Mouse (Mus musculus) kidney, adult 18-20 months (tissue): ENCODE data around the gene Fcrlb.
"Not testable (repeated sequence)": the region's sequence is repeated elsewhere in the genome, so short reads cannot be mapped to it uniquely, and the experiment has no call there.

Experiments
- DNase-seq: peaks from one replicate; pipeline ENCODE4 v3.0.0; 2021

Gene Fcrlb

GRCm38 (mm10) chr1:170912891-170913615 lies at the start of gene Fcrlb:
Gene Fcrlb, minus strand, starts transcription at chr1:170912941.
- DNase-seq, result no peak

DNA sequence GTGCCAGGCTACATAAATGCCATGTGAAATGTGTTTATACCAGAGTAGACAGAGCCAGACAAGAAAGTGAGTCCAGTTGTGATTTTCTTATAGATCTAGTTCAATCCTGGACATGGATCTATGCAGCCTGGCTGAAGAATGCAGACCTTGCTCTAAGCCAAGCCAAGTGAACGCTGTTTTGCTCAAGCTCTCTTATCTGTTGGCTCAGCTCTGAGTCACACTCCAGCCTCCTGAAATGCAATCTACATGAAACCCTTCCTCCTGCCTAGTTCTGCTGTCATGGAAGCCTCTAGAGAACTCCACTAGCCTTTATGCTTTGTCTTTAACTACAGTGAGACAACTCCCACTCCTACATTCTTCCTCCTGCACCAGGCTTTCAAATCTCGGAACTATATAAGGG lies 49.6 kb upstream of the Fcrlb start:
- DNase-seq, result no peak

GRCm38 (mm10) chr1:170961101-170961500 lies 48.4 kb upstream of the Fcrlb start:
- no peak for DNase-seq

GRCm38 (mm10) chr1:170959791-170960190 lies 47.0 kb upstream of the Fcrlb start:
- DNase-seq, result no peak

DNA sequence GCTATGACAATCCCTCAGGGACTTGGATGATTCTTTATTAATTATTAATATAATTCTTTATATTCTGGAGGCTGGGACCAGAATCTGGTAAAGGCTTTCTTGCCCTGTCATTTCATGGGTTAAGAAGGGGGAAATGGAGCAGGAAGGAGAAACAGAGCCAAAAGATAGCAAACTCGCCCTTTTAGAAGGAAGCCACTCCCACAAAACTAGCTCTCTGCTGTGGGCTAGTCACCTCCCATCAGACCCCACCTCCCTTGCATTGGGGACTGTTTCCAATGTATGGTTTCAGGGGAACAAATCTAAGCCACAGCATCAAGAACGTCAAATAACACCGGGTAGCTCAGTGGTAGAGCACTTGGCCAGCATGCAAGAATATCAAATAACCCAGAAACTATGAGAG lies 45.5 kb upstream of the Fcrlb start:
- DNase-seq, result no peak

DNA sequence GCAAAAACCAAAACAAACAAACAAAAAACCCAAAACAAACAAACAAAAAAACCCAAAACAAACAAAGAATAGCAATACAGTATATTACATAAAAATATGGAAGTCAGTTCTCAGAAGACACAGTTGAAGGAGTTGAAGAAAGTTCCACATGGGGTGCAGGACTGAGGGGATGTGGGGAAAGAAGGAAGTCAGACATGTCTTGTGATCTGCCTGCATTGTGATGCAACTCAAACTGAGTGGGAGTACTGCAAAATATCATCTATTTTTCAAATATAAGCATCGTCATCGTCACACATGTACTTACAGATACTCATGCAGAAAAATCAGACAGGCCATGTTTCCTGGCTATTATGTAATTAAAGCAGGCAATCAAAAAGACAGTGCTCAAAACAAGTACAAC lies 40.5 kb upstream of the Fcrlb start:
- DNase-seq, result no peak

DNA sequence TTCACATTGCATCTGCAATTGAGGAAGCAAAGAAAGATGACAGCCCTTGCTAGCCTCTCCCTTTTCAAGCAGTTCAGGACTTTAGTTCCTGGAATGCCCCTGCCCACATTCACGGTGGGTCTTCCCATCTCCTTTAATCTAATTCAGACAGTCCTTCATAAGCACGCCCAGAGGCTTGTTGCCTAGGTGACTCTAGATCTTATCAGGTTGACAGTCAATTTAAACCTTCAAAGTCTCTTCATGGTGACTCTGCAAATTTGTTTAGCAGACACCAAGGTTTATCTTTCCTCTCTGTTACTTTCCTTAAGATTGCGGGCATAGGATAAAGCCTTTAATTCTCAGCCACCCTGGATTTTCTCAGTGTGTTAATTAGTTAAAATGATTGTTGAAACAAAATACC lies 38.0 kb upstream of the Fcrlb start:
- DNase-seq, result no peak

DNA sequence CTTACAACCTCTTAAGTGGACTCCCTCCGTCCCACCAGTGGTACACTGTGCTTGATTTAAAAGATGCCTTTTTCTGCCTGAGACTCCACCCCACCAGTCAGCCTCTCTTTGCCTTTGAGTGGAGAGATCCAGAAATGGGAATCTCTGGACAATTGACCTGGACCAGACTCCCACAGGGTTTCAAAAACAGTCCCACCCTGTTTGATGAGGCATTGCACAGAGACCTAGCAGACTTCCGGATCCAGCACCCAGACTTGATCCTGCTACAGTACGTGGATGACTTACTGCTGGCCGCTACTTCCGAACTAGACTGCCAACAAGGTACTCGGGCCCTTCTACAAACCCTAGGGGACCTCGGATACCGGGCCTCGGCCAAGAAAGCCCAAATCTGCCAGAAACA lies 32.2 kb upstream of the Fcrlb start:
- DNase-seq, result not testable (repeated sequence)

- not testable (repeated sequence) for DNase-seq
Observed at GRCm38 (mm10) chr1:170944151-170944550, 31.4 kb upstream of the Fcrlb start.

DNA sequence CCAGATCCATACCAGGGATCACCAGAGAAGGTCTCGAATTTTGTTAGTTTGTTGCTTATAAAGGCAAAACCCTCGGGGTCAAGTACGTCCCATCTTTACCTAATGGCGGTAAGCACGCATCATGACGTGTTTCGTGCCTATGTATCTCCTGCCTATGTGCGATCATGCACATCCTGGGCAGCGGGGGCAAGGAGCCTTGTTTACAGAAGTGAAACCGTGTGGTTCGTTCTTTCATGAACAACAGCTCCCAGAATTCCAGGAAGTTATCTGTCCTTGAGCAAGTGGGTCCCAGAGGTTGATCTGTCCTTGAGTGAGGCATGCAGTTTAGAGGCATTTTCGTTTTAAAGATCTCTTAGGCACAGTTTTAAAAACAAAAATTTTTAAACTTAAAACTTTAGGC lies 26.5 kb upstream of the Fcrlb start:
- no peak for DNase-seq

DNA sequence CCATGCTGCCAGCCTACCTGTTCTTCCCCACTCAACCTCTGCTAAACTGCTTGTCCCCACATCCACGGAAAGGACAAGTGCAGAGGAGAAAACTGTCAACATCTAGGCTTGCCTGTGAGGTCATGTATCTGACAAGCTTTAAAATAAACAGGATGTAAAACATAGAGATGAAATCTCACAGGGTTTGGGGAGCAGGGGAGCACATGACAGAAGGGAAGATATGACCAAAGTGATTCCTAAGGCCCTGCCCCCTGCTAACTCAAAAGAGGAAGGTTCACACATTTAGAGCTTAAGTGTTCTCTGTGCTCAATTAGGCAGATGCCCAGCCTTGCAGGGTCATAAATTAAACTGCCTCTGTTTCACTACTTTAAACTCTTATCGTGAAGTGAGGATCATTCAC lies 21.6 kb upstream of the Fcrlb start:
- no peak for DNase-seq

GRCm38 (mm10) chr1:170933940-170934339 lies 21.2 kb upstream of the Fcrlb start:
- DNase-seq, result no peak

DNA sequence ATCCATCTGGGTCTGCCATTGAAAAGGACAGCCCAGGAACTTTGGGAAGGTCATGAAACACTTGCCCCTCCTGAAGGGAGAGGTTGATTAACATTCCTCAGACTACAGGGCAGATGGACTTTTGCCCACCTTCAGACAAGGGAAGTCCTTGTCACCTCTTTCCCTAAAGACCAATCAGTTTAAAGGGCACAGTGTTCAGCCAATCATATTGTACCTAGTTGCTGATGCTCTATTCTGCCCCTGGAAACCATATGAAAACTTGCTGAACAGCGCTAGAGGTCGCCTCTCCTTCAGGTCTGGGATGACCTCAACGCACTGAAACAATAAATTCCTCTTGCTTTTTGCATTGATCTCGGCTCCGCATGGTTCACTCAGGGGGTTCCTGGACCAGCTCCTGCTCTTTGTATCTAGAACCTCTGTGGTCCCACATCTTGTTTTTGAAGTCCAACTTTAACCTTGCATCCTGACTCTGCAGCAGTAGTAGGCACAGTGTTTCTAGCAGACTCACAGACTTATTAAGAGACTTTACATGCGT lies 20.7 kb upstream of the Fcrlb start:
- DNase-seq, result no peak

- no peak for DNase-seq
Observed at GRCm38 (mm10) chr1:170932043-170932442, 19.3 kb upstream of the Fcrlb start.

DNA sequence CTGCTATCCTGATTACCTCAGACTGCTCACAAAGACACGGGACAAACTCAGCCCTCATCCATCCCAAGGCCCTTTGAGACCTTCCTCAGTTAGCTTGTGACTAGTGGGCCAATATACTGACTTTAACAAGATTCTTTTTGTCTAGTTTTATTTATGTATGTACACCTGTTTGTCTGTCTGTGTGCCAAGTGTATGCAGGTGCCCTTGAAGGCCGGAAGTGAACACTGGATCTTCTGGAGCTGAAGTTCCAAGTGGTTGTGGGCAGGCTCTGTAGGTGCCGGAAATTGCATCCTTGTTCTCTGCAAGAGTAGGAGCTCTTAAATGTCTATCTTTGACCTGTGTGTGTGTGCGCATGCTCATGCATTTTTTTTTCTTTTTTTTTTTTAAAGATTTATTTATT lies 16.5 kb upstream of the Fcrlb start:
- no peak for DNase-seq

GRCm38 (mm10) chr1:170928467-170928866 lies 15.7 kb upstream of the Fcrlb start:
- DNase-seq, result no peak

DNA sequence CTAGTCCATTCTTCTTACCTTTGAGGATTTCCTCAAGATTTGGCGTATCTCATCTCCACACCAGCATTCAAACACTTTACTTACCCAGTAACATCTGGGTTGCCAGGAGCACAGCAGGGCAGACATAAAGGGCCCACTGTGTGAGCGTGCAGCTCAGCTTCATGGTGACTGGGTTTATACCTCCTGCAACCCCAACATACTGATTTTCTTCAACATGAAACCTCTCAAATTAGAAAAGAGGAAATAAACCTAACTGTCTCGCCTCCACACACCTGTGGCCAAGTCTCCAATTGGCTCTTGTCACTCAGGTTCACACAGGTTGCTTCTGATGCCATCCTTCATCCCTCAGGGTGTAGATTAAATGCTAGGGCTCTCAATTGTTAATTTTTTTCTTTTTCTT lies 14.6 kb upstream of the Fcrlb start, which contains the start of gene Fcrla:
Gene Fcrla (minus strand): TSS at position 206 of the 400 bp plus-strand sequence.
- DNase-seq, result no peak

GRCm38 (mm10) chr1:170926941-170927340 lies 14.2 kb upstream of the Fcrlb start:
- no peak for DNase-seq

- no peak for DNase-seq
Observed at GRCm38 (mm10) chr1:170924485-170924884, 11.7 kb upstream of the Fcrlb start.

DNA sequence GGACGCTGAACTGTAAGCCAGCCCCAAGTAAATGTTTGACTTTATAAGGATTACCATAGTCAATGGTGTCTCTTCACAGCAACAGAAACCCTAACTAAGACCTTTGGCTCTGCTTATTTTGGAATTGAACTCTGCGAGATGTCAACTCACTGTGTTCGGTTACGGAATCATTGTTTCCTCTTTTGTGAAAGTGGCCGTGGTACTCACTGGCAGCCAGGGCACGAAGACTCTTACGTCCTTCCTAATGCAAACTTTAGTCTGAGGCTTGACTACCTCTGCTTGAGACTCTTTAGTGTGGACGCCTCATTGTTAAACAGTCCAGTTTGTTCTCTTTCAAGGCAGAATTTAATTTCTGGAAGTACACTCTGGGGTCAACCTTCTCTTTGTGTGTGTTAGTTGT lies 6.6 kb upstream of the Fcrlb start:
- no peak for DNase-seq

- DNase-seq, result no peak
Observed at GRCm38 (mm10) chr1:170915657-170916056, 2.9 kb upstream of the Fcrlb start.

GRCm38 (mm10) chr1:170911907-170912660 lies 657 bp downstream of the Fcrlb start:
- no peak for DNase-seq

- DNase-seq, result no peak
Observed at GRCm38 (mm10) chr1:170908341-170908740, 4.4 kb downstream of the Fcrlb start.
